Mouse (Mus musculus) T-helper 1 cell (primary cell): ENCODE results near the gene Brpf1.

Experiments
- in situ Hi-C: fragments of 300-600 bp; cut with MboI, MseI; formaldehyde crosslinking; loops from one replicate; pipeline ENCODE4 v1.15.1; 2025; ENCODE audit warnings: high pct_unique_total_duplicates

Brpf1 gene

DNA sequence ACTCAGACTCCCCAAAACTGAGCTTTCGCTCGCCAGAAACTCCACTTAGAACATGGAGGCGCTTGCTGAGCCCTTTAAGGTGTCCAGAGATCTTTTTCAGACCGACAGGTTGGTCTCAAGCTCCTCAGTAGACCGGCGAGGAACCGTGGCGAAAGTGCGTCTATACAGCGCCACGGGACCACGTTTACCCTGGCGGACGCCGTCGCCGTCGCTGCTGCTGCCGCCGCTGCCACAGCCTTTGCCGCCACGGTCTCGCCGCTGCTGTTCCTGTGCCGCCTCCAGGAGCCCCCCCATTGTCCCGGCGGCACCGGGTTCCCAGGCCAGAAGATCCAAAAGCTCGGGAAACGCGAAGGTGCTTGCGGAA, at the start of gene Brpf1:
Gene Brpf1, plus strand, starts transcription at position 152 of the 364 bp plus-strand sequence.
- in situ Hi-C loops, result loop anchor here (10.0 kb wide), 1 partner anchor 262 kb away; the partner anchor contains the start of gene Thumpd3

DNA sequence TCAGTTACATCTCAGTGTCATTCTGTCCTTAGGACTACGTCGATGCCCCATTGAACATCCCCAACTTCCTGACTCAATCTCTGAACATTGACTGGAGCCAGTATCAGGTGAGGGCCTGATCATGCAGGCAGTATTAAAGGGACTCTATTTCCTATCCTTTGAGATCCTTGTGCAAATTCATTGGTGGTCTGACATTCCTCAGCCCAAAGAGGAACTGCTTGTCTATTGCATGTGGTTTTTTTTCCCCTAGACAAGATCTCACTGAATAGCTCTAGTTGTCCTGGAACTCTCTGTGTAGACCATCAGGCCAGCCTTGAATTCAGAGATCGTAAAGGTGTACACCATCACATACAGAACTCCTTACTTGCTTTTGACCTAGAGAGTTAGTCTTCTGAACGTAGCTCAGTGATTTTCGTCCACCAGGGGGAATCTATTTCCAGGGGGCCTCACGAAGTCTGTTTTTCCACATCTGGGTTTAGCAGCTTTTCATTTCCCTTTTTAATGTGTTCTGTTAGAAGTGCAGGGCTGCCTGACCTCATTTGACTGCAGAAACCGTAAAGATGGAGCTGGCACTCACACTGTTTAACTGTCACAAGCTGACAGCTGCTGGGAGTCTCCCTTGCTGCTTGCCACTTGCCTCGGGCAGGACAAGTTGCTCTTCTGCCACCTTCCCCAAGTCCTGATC, 45.6 kb upstream of the Brpf1 start:
- in situ Hi-C loops, result loop anchor here (10.0 kb wide), 1 partner anchor 1013 kb away; no protein-coding TSS in a partner anchor

DNA sequence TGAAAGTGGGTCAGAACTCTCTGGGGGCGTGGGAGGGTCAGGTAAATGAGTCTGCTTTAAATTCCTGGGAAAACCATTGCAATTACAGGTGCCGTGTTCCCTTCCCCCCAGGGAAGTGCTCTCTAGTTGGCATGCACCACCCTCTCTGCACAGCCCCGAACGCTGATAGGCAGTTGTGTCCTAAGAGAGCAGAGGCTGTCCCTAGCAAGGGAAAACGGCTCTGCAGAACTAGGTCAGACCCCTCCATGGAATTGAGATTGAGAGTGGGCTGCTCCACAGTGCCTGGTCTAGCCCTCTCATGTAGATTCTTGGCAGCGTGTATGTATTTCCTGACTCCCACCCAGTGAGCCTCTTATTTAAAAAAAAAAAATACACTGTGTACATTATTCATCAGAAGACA, 43.4 kb upstream of the Brpf1 start:
- in situ Hi-C loops, result loop anchor here (10.0 kb wide), 1 partner anchor 1011 kb away; no protein-coding TSS in a partner anchor

DNA sequence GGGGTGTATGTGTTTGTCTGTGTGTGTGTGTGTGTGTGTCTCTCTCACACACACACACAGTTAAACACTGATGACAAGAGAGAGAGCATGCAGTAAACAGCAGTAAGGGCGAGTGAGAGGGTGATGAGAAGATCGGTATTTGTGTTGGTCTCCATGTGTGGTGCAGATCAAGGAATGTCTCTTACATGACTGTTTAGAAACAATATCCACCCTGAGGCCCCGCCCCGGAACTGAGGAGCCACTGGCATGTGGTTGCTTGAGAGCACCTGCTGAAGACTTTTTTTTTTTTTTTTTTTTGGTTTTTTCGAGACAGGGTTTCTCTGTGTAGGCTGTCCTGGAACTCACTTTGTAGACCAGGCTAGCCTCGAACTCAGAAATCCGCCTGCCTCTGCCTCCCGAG, 42.5 kb upstream of the Brpf1 start:
- in situ Hi-C loops, result loop anchor here (10.0 kb wide), 1 partner anchor 1010 kb away; no protein-coding TSS in a partner anchor

DNA sequence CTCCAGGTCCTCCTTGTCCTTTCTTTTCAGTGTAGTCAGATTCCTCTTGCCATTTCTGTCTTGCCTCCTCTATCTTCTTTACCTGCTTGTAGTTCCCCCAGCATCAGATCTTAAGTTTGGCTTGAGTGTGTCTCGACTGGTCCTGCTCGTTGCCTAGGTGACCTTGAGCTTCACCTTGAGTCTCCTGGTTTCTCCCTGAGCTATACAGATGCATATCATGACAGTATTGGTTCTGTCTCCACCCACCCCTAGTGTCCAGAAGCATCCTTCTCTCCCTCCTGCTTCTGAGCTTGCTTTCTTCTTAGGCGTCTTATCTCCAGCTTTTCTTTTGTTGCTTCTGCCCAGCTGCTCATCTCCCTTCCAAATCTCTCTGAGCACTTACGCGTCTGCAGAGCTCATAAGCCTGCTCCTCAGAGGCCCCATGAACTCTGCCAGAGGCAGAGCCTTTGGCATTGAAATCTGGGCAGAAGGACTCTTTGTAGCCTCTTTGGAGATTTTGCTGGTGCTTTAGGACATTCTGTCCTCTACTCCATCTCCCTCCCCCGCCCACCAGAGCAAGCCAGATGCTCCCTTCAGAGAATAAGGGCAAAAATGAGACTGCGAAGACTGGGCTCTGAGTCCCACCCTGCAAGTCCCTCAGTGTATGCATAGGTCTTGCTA, 39.8 kb upstream of the Brpf1 start:
- in situ Hi-C loops, result loop anchor here (10.0 kb wide), 1 partner anchor 1008 kb away; no protein-coding TSS in a partner anchor

DNA sequence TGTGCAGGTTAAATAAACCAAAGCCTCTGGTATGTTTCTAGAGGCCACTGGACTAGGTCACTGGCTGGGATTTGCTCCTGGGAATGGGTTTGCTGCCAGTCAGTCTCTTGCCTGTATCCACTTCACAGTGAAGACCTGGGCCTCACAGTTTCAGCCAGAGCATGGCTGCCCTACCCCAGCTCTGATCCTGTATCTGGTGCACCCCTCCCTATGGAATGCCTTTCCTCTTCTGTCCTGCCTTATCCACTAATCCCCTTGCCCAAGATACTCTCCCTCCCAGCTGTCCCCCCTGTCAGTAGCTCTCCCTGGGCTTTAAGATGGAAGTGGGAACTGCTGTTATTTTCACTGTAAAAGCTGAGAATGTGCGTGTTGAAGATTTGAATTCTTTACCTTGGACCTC, 38.9 kb upstream of the Brpf1 start:
- in situ Hi-C loops, result loop anchor here (10.0 kb wide), 1 partner anchor 1007 kb away; no protein-coding TSS in a partner anchor

DNA sequence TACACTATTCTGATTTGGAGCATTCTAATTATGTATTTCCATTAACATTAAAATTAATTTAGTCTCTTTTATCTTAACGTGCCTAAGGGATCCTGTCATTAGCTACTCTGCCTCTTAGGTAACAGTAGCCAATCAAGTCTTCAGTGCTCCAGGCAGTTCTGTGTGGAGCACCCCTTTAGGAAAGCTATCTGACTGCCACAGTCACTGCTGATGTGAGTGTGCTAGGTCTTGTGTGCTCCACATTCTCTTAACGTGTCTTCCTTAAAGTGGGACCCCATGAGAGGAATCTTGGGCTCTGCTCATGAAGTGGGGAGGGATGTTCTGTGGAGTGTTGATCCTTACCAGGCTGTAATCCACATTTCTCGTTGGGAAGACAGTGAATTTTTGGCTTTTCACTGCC, 34.6 kb upstream of the Brpf1 start:
- in situ Hi-C loops, result no loop called here

DNA sequence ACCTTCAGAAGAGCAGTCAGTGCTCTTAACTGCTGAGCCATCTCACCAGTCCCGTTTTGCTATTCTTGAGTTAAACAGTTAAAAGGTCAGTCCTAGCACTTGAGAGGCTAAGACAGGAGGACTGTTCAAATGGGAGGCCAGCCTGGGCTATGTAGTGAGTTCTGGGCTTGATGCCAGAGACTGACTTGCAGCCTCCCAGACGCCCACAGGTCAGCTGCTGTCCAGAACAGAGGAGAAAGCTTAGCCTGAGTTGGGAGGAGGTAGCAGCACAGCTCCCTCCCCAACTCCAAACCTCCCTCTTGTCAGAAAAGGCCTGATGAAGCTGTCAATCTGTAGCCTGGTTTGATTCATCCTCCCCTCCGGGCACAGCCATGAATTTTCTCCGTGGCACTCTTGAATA, 30.1 kb upstream of the Brpf1 start:
- in situ Hi-C loops, result no loop called here

DNA sequence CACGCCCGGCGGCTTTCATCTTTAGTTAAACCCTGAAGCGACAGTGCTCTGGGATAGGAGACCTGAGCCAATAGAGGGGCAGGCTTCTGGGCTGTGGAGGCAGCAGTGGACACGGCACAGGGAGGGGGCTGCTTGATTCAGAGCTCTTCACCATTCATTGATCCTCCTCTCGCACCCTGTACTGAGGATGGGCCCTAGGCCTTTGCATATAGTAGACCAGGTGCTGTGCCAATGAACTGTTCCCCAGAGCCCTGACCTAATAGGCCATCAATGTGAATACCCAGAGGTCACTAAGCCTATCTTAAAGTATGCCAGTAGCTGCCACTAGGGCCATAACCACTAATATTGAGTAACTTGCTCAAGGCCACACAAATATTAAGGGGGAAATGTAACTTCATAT, 25.3 kb upstream of the Brpf1 start:
- in situ Hi-C loops, result no loop called here

DNA sequence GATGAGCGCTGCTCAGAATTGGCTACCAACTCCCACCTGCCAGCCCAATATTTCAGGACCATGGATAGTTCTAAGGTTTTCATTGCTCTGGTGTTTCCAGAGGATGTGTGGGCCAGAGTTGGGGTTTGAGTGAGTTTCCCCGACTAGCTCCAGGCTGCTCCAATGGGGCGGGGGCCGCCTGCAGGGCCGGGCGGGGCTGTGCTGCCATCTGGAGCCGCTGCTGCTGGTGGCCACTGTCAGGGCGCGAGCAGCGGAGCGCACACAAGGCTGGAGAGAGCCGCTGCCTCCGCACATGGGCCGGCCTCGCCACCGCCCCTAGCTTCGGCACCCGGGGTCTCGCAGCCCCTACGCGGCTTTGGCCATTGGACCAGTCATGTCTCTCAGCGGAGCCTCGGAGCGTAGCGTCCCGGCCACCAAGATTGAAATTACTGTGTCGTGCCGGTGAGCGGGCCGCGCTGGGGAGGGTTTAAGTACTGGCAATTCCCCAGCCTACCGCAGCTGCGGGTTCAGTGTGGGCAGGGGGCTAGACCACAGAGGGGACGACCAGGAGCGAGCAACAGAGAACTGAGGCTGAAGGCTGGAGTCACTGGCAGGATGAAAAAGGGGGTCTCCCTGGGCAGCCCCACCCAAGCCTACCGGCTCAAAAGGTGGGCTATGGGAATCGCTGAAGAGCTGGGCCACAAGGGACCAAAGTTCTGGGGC, 24.7 kb upstream of the Brpf1 start, which contains the start of gene Cpne9:
Gene Cpne9, plus strand, starts transcription at position 207 of the 702 bp plus-strand sequence.
- in situ Hi-C loops, result no loop called here

DNA sequence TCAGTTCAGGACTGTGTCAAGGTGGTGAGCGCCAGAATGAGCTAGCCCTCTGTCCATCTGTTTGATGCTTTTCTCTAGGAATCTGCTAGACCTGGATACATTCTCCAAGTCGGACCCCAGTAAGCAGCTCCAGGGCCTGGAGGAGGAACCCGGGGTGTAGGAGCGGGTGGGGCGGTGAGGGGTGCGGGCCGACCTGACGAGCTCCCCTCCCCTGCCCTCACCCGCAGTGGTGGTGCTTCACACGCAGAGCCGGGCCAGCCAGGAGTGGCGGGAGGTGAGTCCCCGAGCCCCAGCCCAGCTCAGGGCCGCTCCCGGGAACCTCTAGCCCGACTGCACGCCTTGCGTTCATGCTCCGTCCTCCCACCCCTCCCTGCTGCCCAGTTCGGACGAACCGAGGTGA, 24.0 kb upstream of the Brpf1 start:
- in situ Hi-C loops, result no loop called here

DNA sequence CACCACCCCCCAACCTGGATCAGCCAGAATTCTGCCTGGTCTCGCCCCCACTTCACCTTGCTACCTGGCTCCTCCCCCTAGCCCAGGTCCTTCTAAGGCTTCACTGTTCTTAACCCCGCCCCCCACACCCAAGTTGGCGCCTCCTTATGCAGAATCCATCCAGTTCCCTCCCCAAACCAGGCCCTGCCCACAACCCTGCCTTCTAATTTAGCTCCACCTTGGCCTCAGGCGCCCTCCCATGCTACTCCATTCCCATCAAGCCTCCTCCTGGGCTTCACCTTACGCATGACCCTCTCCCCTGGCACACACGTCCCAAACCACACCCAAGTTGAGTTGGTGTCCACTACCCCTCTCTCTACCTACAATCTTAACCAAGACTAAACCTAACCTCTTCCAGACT, 23.4 kb upstream of the Brpf1 start:
- in situ Hi-C loops, result no loop called here

DNA sequence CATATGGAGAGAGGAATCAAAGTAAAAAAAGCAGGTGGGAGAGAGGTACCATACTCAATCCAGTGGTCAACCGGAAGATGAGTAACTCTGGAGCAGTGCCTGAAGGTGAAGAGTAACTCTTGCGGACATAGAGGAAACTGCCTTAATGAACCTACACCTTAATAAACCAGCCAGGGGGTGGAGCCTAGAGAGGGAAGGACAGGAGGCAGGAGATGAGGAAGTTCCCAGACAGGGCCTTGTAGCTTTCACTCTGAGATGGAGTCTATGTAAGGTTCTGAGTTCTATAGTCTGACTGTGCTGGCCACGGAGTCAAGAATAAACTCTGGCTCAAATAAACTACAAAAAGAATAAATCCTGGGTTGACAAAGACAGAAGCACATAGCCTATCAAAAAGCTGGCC, 22.0 kb upstream of the Brpf1 start:
- in situ Hi-C loops, result no loop called here

DNA sequence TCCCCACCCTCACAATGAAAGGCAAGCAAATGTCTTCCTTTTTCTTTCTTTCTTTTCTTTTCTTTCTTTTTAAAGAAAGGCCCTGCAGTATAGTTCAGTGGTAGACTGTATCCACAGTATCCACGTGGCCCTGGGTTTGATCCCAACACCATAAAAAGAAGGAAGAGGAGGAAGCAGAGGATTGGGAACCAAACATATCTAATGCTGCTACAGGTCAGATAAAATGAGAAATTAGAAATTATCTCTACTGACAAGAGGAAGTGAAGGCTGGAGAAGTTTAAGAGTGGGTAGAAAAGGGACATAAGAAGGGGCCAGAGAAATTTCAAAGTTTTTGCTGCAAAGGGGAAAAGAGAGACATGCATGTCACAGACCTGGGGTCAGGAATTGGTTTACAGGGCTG, 20.6 kb upstream of the Brpf1 start:
- in situ Hi-C loops, result no loop called here

DNA sequence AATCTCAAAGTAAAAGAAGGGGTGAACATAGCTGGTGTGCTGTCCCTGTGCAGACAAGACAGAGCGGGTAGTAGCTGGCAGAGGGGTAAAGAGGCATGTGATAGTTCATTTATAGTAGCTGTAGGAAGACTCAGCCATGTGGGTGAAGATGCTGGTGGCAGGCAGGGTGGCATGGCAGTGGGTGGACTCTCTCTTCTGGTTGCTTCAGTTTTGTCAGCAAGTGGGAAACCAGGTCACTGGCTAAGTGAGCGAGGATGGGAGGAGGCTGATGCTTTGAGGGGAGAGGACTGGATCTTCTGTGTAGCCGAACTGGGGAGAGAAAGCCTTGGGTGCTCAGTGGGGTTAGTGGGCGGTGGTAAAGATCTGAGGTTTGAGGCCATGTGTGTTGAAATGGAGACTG, 19.7 kb upstream of the Brpf1 start:
- in situ Hi-C loops, result no loop called here

DNA sequence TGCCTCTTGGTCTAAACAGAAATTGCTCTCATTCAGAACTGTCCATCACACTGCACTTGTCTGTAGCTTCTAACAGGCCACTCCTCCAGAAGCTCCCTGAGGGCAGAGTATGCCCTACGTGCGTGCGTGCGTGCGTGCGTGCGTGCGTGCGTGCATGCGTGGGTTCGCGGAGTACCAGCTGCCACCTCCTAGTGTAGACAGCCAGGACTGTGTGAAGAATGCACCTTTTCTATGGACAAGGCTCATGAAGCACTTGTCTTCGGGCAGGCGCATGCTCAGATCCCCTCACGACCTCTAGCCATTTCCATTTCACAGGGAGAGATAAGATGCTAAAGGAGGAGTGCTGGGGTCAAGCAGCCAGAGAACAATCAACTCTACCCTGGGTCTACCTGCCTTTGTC, 17.6 kb upstream of the Brpf1 start:
- in situ Hi-C loops, result no loop called here

DNA sequence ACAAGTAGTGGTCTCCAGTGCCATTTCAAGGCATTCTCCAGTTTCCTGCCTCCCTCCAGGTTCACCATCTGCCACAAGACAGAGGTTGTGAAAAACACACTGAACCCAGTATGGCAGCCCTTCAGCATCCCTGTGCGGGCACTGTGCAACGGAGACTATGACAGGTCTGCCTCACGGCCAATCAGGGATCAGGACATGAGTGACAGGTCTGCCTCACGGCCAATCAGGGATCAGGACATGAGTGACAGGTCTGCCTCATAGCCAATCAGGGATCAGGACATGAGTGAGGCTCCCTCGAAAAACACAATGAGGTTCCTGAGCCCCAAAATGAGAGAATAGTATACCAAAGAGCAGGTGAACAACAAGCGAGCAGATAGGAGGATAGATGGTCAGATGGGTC, 16.6 kb upstream of the Brpf1 start:
- in situ Hi-C loops, result no loop called here

DNA sequence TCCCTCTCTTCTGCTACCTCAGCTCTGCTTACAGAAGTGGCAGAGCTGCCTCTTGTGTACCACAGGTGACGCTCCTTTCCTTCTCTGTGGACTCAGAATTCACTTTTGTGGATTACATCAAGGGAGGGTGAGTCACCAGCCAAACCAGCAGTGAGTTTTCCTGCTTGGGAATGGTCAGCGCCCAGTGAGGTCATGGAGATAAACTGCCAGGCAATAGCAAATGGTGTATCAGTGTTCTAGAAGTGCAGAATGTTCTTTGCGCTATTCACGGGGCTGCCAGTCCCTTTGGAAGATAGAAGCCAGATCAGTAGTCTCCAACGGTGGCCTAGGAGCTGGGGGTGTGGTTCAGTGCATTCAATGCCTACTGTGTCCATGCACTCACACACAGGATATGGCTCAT, 14.0 kb upstream of the Brpf1 start:
- in situ Hi-C loops, result no loop called here

DNA sequence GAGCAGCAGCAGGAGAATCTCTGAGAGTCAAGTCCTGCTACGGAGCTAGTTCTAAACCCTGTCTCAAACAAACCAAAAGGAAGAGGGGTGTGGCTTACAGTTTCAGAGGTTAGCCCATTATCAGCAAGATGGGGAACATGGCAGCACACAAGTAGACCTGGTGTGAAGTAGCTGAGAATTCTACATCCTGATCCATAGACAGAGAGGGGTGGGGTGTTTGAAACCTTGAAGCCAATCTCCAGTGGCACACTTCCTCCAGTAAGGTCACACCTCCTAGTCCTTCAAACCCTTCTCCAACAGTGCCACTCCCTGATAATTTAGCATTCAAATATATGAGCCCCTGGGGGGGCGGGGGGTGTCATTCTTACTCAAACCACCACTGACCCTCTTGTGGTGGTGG, 10.9 kb upstream of the Brpf1 start:
- in situ Hi-C loops, result no loop called here

DNA sequence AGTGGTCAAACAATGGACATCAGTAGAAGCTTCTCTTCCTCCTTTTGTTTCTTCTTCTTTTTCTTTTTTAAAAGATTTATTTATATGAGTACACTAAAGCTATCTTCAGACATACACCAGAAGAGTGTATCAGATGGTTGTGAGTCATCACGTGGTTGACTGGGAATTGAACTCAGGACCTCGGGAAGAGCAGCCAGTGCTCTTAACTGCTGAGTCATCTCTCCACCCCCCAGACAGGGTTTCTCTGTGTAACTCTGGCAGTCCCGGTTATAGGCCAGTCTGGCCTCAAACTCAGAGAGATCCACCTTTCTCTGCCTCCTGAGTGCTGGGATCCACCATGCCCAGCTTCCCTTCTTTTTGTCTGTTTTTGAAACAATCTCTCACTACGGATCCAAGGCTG, 10.3 kb upstream of the Brpf1 start:
- in situ Hi-C loops, result no loop called here

DNA sequence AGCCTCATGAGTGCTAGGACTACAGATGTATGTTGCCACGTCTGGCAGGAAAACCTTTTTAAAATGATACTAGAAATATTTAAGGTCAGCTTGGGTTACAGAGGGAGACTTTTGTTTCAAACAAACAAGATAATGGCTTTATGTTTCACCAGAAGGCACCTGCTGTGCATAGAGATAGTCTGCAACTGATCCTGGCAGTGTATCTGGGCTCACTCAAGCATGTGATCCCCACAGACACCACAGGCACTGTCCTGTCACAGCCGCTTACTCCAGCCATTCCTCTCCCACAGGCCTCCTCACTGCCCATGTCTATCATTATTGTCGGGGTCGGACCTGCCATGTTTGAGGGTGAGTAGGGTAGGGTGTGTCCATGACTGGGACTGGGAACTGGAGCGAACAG, 5.6 kb upstream of the Brpf1 start:
- in situ Hi-C loops, result loop anchor here (10.0 kb wide), 1 partner anchor 257 kb away; the partner anchor contains the start of gene Thumpd3

DNA sequence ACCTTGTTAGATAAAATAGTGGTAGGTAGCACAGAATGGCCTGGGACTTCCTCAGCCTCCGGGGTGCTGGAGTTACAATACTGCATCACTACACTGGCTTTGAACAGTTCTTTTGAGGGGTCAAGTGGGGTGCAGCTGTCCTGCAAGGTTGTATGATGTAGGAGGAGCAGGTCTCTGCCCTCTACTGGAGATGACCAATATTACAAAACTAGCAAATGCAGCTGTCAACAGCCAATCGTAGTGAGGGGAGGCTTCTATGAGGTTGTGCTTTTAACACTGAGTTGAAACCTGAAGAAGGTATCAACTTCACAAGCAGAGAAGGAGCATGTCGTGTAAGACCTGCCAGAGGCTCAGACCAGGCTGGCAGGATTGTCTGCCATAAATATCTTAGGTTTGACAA, 4.7 kb upstream of the Brpf1 start:
- in situ Hi-C loops, result loop anchor here (10.0 kb wide), 1 partner anchor 257 kb away; the partner anchor contains the start of gene Thumpd3
